Mouse (Mus musculus) MEL (cell line): Measurements from ENCODE around the gene Cyb5b. TPM values are rescaled to one million over a fixed set of nuclear protein-coding genes. Genes with fewer than 3 reads are reported as not detected.
A peak's percentile ranks its signal among the peaks of the same experiment; 100 is the strongest.

Experiments
- DNase-seq: peaks from one replicate; pipeline ENCODE4 v3.0.0; 2011; ENCODE audit warnings: low read depth, low spot score
- H3K27ac ChIP-seq: 2 replicates; pipeline ENCODE4 v1.5.1; 2012; ENCODE audit warnings: low read depth, mild to moderate bottlenecking, control low read depth, low read length, moderate library complexity; ENCODE audit not compliant: control insufficient read depth
- H3K27me3 ChIP-seq, 2 experiments: fragments of 150-350 bp in 1 of 2; sonication (generic) in 1 of 2; 2 replicates each; pipeline ENCODE4 v1.6.1; 2012; ENCODE audit warnings: low read length in 2 of 2, mild to moderate bottlenecking in 2 of 2, improper control_type of control experiment in 1 of 2, moderate library complexity in 1 of 2; ENCODE audit not compliant: insufficient read depth in 2 of 2, control insufficient read depth in 1 of 2
- H3K36me3 ChIP-seq, 2 experiments: 2 replicates each; pipeline ENCODE4 v1.6.1; 2012 to 2014; ENCODE audit warnings: low read length in 2 of 2, improper control_type of control experiment in 1 of 2, inconsistent platforms in 1 of 2, mild to moderate bottlenecking in 1 of 2; ENCODE audit not compliant: insufficient read depth in 2 of 2, control insufficient read depth in 1 of 2
- H3K4me1 ChIP-seq, 2 experiments: fragments of 150-350 bp in 1 of 2; sonication (generic) in 1 of 2; 2 replicates each; pipeline ENCODE4 v1.6.1; 2012; ENCODE audit warnings: low read length in 2 of 2, improper control_type of control experiment in 1 of 2, mild to moderate bottlenecking in 1 of 2; ENCODE audit not compliant: insufficient read depth in 2 of 2, control insufficient read depth in 1 of 2
- H3K4me3 ChIP-seq, 2 experiments: fragments of 150-350 bp in 1 of 2; sonication (generic) in 1 of 2; 2 replicates each; pipeline ENCODE4 v1.5.1; 2012; ENCODE audit warnings: low read depth in 2 of 2, low read length in 2 of 2, mild to moderate bottlenecking in 2 of 2, moderate library complexity in 2 of 2, control low read depth in 1 of 2, improper control_type of control experiment in 1 of 2; ENCODE audit not compliant: control insufficient read depth in 1 of 2, insufficient read depth in 1 of 2
- H3K79me2 ChIP-seq: 2 replicates; pipeline ENCODE4 v1.6.1; 2012; ENCODE audit warnings: mild to moderate bottlenecking, low read length, moderate library complexity; ENCODE audit not compliant: control insufficient read depth, poor library complexity, insufficient read depth
- H3K9ac ChIP-seq: 2 replicates; pipeline ENCODE4 v1.6.1; 2012; ENCODE audit warnings: low read depth, mild to moderate bottlenecking, control low read depth, low read length, moderate library complexity; ENCODE audit not compliant: control insufficient read depth, poor library complexity, severe bottlenecking
- H3K9me3 ChIP-seq: fragments of 150-350 bp; sonication (generic); replicated peaks from 2 replicates; pipeline ENCODE4 v1.6.1; 2012; ENCODE audit warnings: mild to moderate bottlenecking, low read length, improper control_type of control experiment, moderate library complexity; ENCODE audit not compliant: insufficient read depth
- BHLHE40 ChIP-seq: IDR thresholded peaks from 2 replicates; pipeline ENCODE4 v1.6.1; 2012; ENCODE audit warnings: low read depth, mild to moderate bottlenecking, inconsistent platforms, low read length, improper control_type of control experiment, borderline replicate concordance
- CHD1 ChIP-seq: IDR thresholded peaks from 2 replicates; pipeline ENCODE4 v1.6.1; 2012; ENCODE audit warnings: low read depth, mild to moderate bottlenecking, inconsistent platforms, low read length, improper control_type of control experiment
- CHD2 ChIP-seq: IDR thresholded peaks from 2 replicates; pipeline ENCODE4 v1.6.1; 2011; ENCODE audit warnings: low read length, improper control_type of control experiment
- CTCF ChIP-seq, 3 experiments: IDR thresholded peaks in 2 of 3; conservative IDR thresholded peaks in 1 of 3; 2 replicates each; pipeline ENCODE4 v1.5.1; 2011 to 2012; ENCODE audit warnings: low read length in 3 of 3, low read depth in 2 of 3, mild to moderate bottlenecking in 2 of 3, improper control_type of control experiment in 1 of 3, inconsistent platforms in 1 of 3, mixed read lengths in 1 of 3, moderate library complexity in 1 of 3; ENCODE audit not compliant: control insufficient read depth in 1 of 3, insufficient read depth in 1 of 3, poor library complexity in 1 of 3, severe bottlenecking in 1 of 3
- E2F4 ChIP-seq: IDR thresholded peaks from 2 replicates; pipeline ENCODE4 v1.6.1; 2011; ENCODE audit warnings: low read depth, low read length, improper control_type of control experiment, borderline replicate concordance
- ELF1 ChIP-seq: IDR thresholded peaks from 2 replicates; pipeline ENCODE4 v1.6.1; 2014; ENCODE audit warnings: low read depth, mild to moderate bottlenecking, inconsistent platforms, low read length, improper control_type of control experiment, moderate library complexity
- EP300 ChIP-seq, 2 experiments: IDR thresholded peaks; 2 replicates each; pipeline ENCODE4 v1.6.1; 2011; ENCODE audit warnings: improper control_type of control experiment in 2 of 2, low read length in 2 of 2, low read depth in 1 of 2, mild to moderate bottlenecking in 1 of 2
- ETS1 ChIP-seq: IDR thresholded peaks from 2 replicates; pipeline ENCODE4 v1.6.1; 2012; ENCODE audit warnings: low read depth, mild to moderate bottlenecking, inconsistent platforms, low read length, improper control_type of control experiment, moderate library complexity
- GABPA ChIP-seq: IDR thresholded peaks from 2 replicates; pipeline ENCODE4 v1.6.1; 2012; ENCODE audit warnings: low read depth, mild to moderate bottlenecking, inconsistent platforms, low read length, improper control_type of control experiment, moderate library complexity
- GATA1 ChIP-seq: IDR thresholded peaks from 2 replicates; pipeline ENCODE4 v1.6.1; 2011; ENCODE audit warnings: low read depth, low read length, improper control_type of control experiment
- HCFC1 ChIP-seq: IDR thresholded peaks from 2 replicates; pipeline ENCODE4 v1.6.1; 2012; ENCODE audit warnings: low read depth, mild to moderate bottlenecking, inconsistent platforms, low read length, improper control_type of control experiment, moderate library complexity
- JUND ChIP-seq: IDR thresholded peaks from 2 replicates; pipeline ENCODE4 v1.6.1; 2011; ENCODE audit warnings: low read depth, mild to moderate bottlenecking, improper control_type of control experiment, low read length
- KAT2A ChIP-seq: conservative IDR thresholded peaks from 2 replicates; pipeline ENCODE4 v1.6.1; 2012; ENCODE audit warnings: low read depth, low read length, improper control_type of control experiment, inconsistent platforms
- MAFK ChIP-seq: IDR thresholded peaks from 2 replicates; pipeline ENCODE4 v1.6.1; 2011; ENCODE audit warnings: low read depth, mild to moderate bottlenecking, low read length, improper control_type of control experiment, borderline replicate concordance
- MAX ChIP-seq: IDR thresholded peaks from 2 replicates; pipeline ENCODE4 v1.6.1; 2011; ENCODE audit warnings: low read length, improper control_type of control experiment
- MAZ ChIP-seq: IDR thresholded peaks from 2 replicates; pipeline ENCODE4 v1.6.1; 2012; ENCODE audit warnings: low read depth, mild to moderate bottlenecking, inconsistent platforms, low read length, improper control_type of control experiment
- MYB ChIP-seq: IDR thresholded peaks from 2 replicates; pipeline ENCODE4 v1.6.1; 2011; ENCODE audit warnings: mild to moderate bottlenecking, low read depth, low read length, improper control_type of control experiment
- MYC ChIP-seq: IDR thresholded peaks from 2 replicates; pipeline ENCODE4 v1.6.1; 2011; ENCODE audit warnings: low read depth, mild to moderate bottlenecking, low read length, improper control_type of control experiment, moderate library complexity
- NELFE ChIP-seq: IDR thresholded peaks from 2 replicates; pipeline ENCODE4 v1.6.1; 2011; ENCODE audit warnings: low read depth, low read length, improper control_type of control experiment
- NRF1 ChIP-seq: IDR thresholded peaks from 2 replicates; pipeline ENCODE4 v1.6.1; 2014; ENCODE audit warnings: low read depth, mild to moderate bottlenecking, inconsistent platforms, low read length, improper control_type of control experiment, moderate library complexity; ENCODE audit not compliant: poor library complexity, insufficient read depth, severe bottlenecking
- POLR2A ChIP-seq, 2 experiments: IDR thresholded peaks; 2 replicates each; pipeline ENCODE4 v1.6.1; 2011 to 2012; ENCODE audit warnings: low read length in 2 of 2, mild to moderate bottlenecking in 2 of 2, control low read depth in 1 of 2, improper control_type of control experiment in 1 of 2, low read depth in 1 of 2, moderate library complexity in 1 of 2; ENCODE audit not compliant: control insufficient read depth in 1 of 2, insufficient read depth in 1 of 2, poor library complexity in 1 of 2
- POLR2AphosphoS2 ChIP-seq: IDR thresholded peaks from 2 replicates; pipeline ENCODE4 v1.6.1; 2011; ENCODE audit warnings: low read length, improper control_type of control experiment
- POLR2AphosphoS5 ChIP-seq: IDR thresholded peaks from 2 replicates; pipeline ENCODE4 v1.6.1; 2012; ENCODE audit warnings: low read depth, borderline replicate concordance, mild to moderate bottlenecking, inconsistent platforms, low read length, moderate library complexity, mixed read lengths
- RCOR1 ChIP-seq: IDR thresholded peaks from 2 replicates; pipeline ENCODE4 v1.6.1; 2012; ENCODE audit warnings: low read depth, mild to moderate bottlenecking, inconsistent platforms, low read length, improper control_type of control experiment
- SIN3A ChIP-seq: IDR thresholded peaks from 2 replicates; pipeline ENCODE4 v1.6.1; 2012; ENCODE audit warnings: low read length, improper control_type of control experiment, inconsistent platforms
- SMC3 ChIP-seq: IDR thresholded peaks from 2 replicates; pipeline ENCODE4 v1.6.1; 2011; ENCODE audit warnings: low read depth, low read length, improper control_type of control experiment
- TAL1 ChIP-seq: IDR thresholded peaks from 2 replicates; pipeline ENCODE4 v1.6.1; 2012; ENCODE audit warnings: mild to moderate bottlenecking, inconsistent platforms, low read length, moderate library complexity, mixed read lengths
- TBP ChIP-seq: IDR thresholded peaks from 2 replicates; pipeline ENCODE4 v1.8.0; 2011; ENCODE audit warnings: low read depth, low read length, improper control_type of control experiment
- TCF12 ChIP-seq: IDR thresholded peaks from 2 replicates; pipeline ENCODE4 v1.6.1; 2014; ENCODE audit warnings: low read depth, mild to moderate bottlenecking, inconsistent platforms, low read length, improper control_type of control experiment, moderate library complexity
- UBTF ChIP-seq: IDR thresholded peaks from 2 replicates; pipeline ENCODE4 v1.6.1; 2012; ENCODE audit warnings: low read depth, mild to moderate bottlenecking, inconsistent platforms, low read length, improper control_type of control experiment, moderate library complexity, borderline replicate concordance; ENCODE audit not compliant: insufficient read depth
- USF1 ChIP-seq: IDR thresholded peaks from 2 replicates; pipeline ENCODE4 v1.6.1; 2014; ENCODE audit warnings: low read depth, mild to moderate bottlenecking, inconsistent platforms, low read length, improper control_type of control experiment, moderate library complexity
- USF2 ChIP-seq, 2 experiments: IDR thresholded peaks; 2 replicates each; pipeline ENCODE4 v1.6.1; 2011 to 2012; ENCODE audit warnings: improper control_type of control experiment in 2 of 2, low read length in 2 of 2, borderline replicate concordance in 1 of 2, inconsistent platforms in 1 of 2, low read depth in 1 of 2, mild to moderate bottlenecking in 1 of 2; ENCODE audit not compliant: insufficient read depth in 1 of 2
- ZC3H11A ChIP-seq: IDR thresholded peaks from 2 replicates; pipeline ENCODE4 v1.6.1; 2012; ENCODE audit warnings: low read depth, mild to moderate bottlenecking, inconsistent platforms, low read length, improper control_type of control experiment
- ZKSCAN1 ChIP-seq: IDR thresholded peaks from 2 replicates; pipeline ENCODE4 v1.6.1; 2012; ENCODE audit warnings: low read depth, mild to moderate bottlenecking, inconsistent platforms, low read length, improper control_type of control experiment, moderate library complexity
- ZMIZ1 ChIP-seq: IDR thresholded peaks from 2 replicates; pipeline ENCODE4 v1.6.1; 2012; ENCODE audit warnings: low read depth, mild to moderate bottlenecking, inconsistent platforms, low read length, improper control_type of control experiment, moderate library complexity
- ZNF384 ChIP-seq: IDR thresholded peaks from 2 replicates; pipeline ENCODE4 v1.6.1; 2012; ENCODE audit warnings: low read depth, mild to moderate bottlenecking, inconsistent platforms, low read length, improper control_type of control experiment
- polyA plus RNA-seq, 2 experiments: library from polyadenylated mRNA; stranded (reverse) in 1 of 2; unstranded in 1 of 2; fragments of >175 nt in 1 of 2; fragments of >200 nt in 1 of 2; gene quantifications; 2 replicates each; pipeline versions ENCODE4 v1.2.1 to v1.2.4; 2012; ENCODE audit warnings: low replicate concordance in 2 of 2, low read depth in 1 of 2; ENCODE audit not compliant: insufficient read length in 2 of 2, insufficient read depth in 1 of 2, missing spikeins in 1 of 2
- total RNA-seq: library from RNA; depleted of rRNA; stranded (reverse); fragments of 300-350 nt; gene quantifications from 2 replicates; pipeline ENCODE4 v1.2.3, GENCODE M21; 2012

Cyb5b gene
- total and polyA plus RNA-seq, 3 experiments = 67.9 to 79.1 (median 69.4) TPM

- Histone ChIP-seq H3K4me3 (no peak overlapping the region), H3K79me2 (no peaks in the 10 kb centered on the region), H3K27ac (no peak overlapping the region), H3K9me3 (no peaks in the 10 kb centered on the region), H3K9ac (no peak overlapping the region), H3K4me1 (peaks cover 0 to 18% of the 10 kb centered on the region in 2 experiments; a peak in 2 of 4 replicates), H3K27me3 (no peaks in the 10 kb centered on the region), H3K36me3 (peaks cover 0 to 27% of the 10 kb centered on the region in 2 experiments; a peak in 2 of 4 replicates)
- peak; percentile 86 for DNase-seq
- TF ChIP-seq BHLHE40 = no peak
- no peak for TF ChIP-seq UBTF
- no peak for TF ChIP-seq POLR2AphosphoS5
- no peak for TF ChIP-seq TCF12
- no peak for TF ChIP-seq CHD2
- TF ChIP-seq GABPA = no peak
- no peak for TF ChIP-seq KAT2A
- no peak for TF ChIP-seq POLR2AphosphoS2
- no peak for TF ChIP-seq ETS1
- no peak for TF ChIP-seq JUND
- no peak for TF ChIP-seq NRF1
- no peak for TF ChIP-seq POLR2A (IDR thresholded peaks at IDR 0.05; ENCODE audit: control insufficient read depth in 1 of 2, insufficient read depth in 1 of 2, low read depth in 1 of 2, low read length in 2 of 2, poor library complexity in 1 of 2)
- TF ChIP-seq SIN3A = 0 out of 2 replicates have a peak, but pooled peaks have one; percentile 18
- no peak for TF ChIP-seq MYB
- TF ChIP-seq EP300 (IDR thresholded peaks at IDR 0.05; ENCODE audit: low read depth in 1 of 2, low read length in 2 of 2) = peak in 1 of 2 experiments; percentile 37; a peak in 1 of 4 replicates
- TF ChIP-seq MAX = no peak
- TF ChIP-seq TAL1 = no peak
- TF ChIP-seq NELFE = no peak
- TF ChIP-seq MAZ = no peak
- TF ChIP-seq HCFC1 = no peak
- TF ChIP-seq ZC3H11A = no peak
- TF ChIP-seq MYC = no peak
- TF ChIP-seq RCOR1 = peak; percentile 52; the same call in 1 of the 2 replicates
- no peak for TF ChIP-seq SMC3
- peak; percentile 77 for TF ChIP-seq GATA1
- TF ChIP-seq USF1 = no peak
- no peak for TF ChIP-seq CHD1
- TF ChIP-seq ZMIZ1 = no peak
- TF ChIP-seq TBP = no peak
- TF ChIP-seq ZNF384 = peak; percentile 94
- TF ChIP-seq ZKSCAN1 = peak; percentile 61
- TF ChIP-seq CTCF (IDR thresholded peaks at IDR 0.05 in 2 of 3, conservative IDR thresholded peaks at IDR 0.05 in 1 of 3; ENCODE audit: control insufficient read depth in 1 of 3, insufficient read depth in 1 of 3, low read depth in 2 of 3, low read length in 3 of 3, poor library complexity in 1 of 3, severe bottlenecking in 1 of 3) = no peak
- TF ChIP-seq E2F4 = no peak
- TF ChIP-seq MAFK = no peak
- TF ChIP-seq USF2 (IDR thresholded peaks at IDR 0.05; ENCODE audit: borderline replicate concordance in 1 of 2, insufficient read depth in 1 of 2, low read depth in 1 of 2, low read length in 2 of 2) = no peak
- no peak for TF ChIP-seq ELF1
Measured at GRCm38 (mm10) chr8:107111340-107112105, 38.9 kb upstream of the Cyb5b start.
